Mouse (Mus musculus) MEL (cell line): ENCODE measurements around the gene Emc3. TPM values are rescaled to one million over a fixed set of nuclear protein-coding genes. Genes with fewer than 3 reads are reported as not detected.

Experiments
- DNase-seq: peaks from one replicate; pipeline ENCODE4 v3.0.0; 2011; ENCODE audit warnings: low read depth, low spot score
- H3K27ac ChIP-seq: 2 replicates; pipeline ENCODE4 v1.5.1; 2012; ENCODE audit warnings: low read depth, mild to moderate bottlenecking, control low read depth, low read length, moderate library complexity; ENCODE audit not compliant: control insufficient read depth
- H3K27me3 ChIP-seq, 2 experiments: fragments of 150-350 bp in 1 of 2; sonication (generic) in 1 of 2; 2 replicates each; pipeline ENCODE4 v1.6.1; 2012; ENCODE audit warnings: low read length in 2 of 2, mild to moderate bottlenecking in 2 of 2, improper control_type of control experiment in 1 of 2, moderate library complexity in 1 of 2; ENCODE audit not compliant: insufficient read depth in 2 of 2, control insufficient read depth in 1 of 2
- H3K36me3 ChIP-seq, 2 experiments: 2 replicates each; pipeline ENCODE4 v1.6.1; 2012 to 2014; ENCODE audit warnings: low read length in 2 of 2, improper control_type of control experiment in 1 of 2, inconsistent platforms in 1 of 2, mild to moderate bottlenecking in 1 of 2; ENCODE audit not compliant: insufficient read depth in 2 of 2, control insufficient read depth in 1 of 2
- H3K4me1 ChIP-seq, 2 experiments: fragments of 150-350 bp in 1 of 2; sonication (generic) in 1 of 2; 2 replicates each; pipeline ENCODE4 v1.6.1; 2012; ENCODE audit warnings: low read length in 2 of 2, improper control_type of control experiment in 1 of 2, mild to moderate bottlenecking in 1 of 2; ENCODE audit not compliant: insufficient read depth in 2 of 2, control insufficient read depth in 1 of 2
- H3K4me3 ChIP-seq, 2 experiments: fragments of 150-350 bp in 1 of 2; sonication (generic) in 1 of 2; 2 replicates each; pipeline ENCODE4 v1.5.1; 2012; ENCODE audit warnings: low read depth in 2 of 2, low read length in 2 of 2, mild to moderate bottlenecking in 2 of 2, moderate library complexity in 2 of 2, control low read depth in 1 of 2, improper control_type of control experiment in 1 of 2; ENCODE audit not compliant: control insufficient read depth in 1 of 2, insufficient read depth in 1 of 2
- H3K79me2 ChIP-seq: 2 replicates; pipeline ENCODE4 v1.6.1; 2012; ENCODE audit warnings: mild to moderate bottlenecking, low read length, moderate library complexity; ENCODE audit not compliant: control insufficient read depth, poor library complexity, insufficient read depth
- H3K9ac ChIP-seq: 2 replicates; pipeline ENCODE4 v1.6.1; 2012; ENCODE audit warnings: low read depth, mild to moderate bottlenecking, control low read depth, low read length, moderate library complexity; ENCODE audit not compliant: control insufficient read depth, poor library complexity, severe bottlenecking
- H3K9me3 ChIP-seq: fragments of 150-350 bp; sonication (generic); replicated peaks from 2 replicates; pipeline ENCODE4 v1.6.1; 2012; ENCODE audit warnings: mild to moderate bottlenecking, low read length, improper control_type of control experiment, moderate library complexity; ENCODE audit not compliant: insufficient read depth
- BHLHE40 ChIP-seq: IDR thresholded peaks from 2 replicates; pipeline ENCODE4 v1.6.1; 2012; ENCODE audit warnings: low read depth, mild to moderate bottlenecking, inconsistent platforms, low read length, improper control_type of control experiment, borderline replicate concordance
- CHD2 ChIP-seq: IDR thresholded peaks from 2 replicates; pipeline ENCODE4 v1.6.1; 2011; ENCODE audit warnings: low read length, improper control_type of control experiment
- CTCF ChIP-seq, 3 experiments: IDR thresholded peaks in 2 of 3; conservative IDR thresholded peaks in 1 of 3; 2 replicates each; pipeline ENCODE4 v1.5.1; 2011 to 2012; ENCODE audit warnings: low read length in 3 of 3, low read depth in 2 of 3, mild to moderate bottlenecking in 2 of 3, improper control_type of control experiment in 1 of 3, inconsistent platforms in 1 of 3, mixed read lengths in 1 of 3, moderate library complexity in 1 of 3; ENCODE audit not compliant: control insufficient read depth in 1 of 3, insufficient read depth in 1 of 3, poor library complexity in 1 of 3, severe bottlenecking in 1 of 3
- E2F4 ChIP-seq: IDR thresholded peaks from 2 replicates; pipeline ENCODE4 v1.6.1; 2011; ENCODE audit warnings: low read depth, low read length, improper control_type of control experiment, borderline replicate concordance
- GABPA ChIP-seq: IDR thresholded peaks from 2 replicates; pipeline ENCODE4 v1.6.1; 2012; ENCODE audit warnings: low read depth, mild to moderate bottlenecking, inconsistent platforms, low read length, improper control_type of control experiment, moderate library complexity
- GATA1 ChIP-seq: IDR thresholded peaks from 2 replicates; pipeline ENCODE4 v1.6.1; 2011; ENCODE audit warnings: low read depth, low read length, improper control_type of control experiment
- HCFC1 ChIP-seq: IDR thresholded peaks from 2 replicates; pipeline ENCODE4 v1.6.1; 2012; ENCODE audit warnings: low read depth, mild to moderate bottlenecking, inconsistent platforms, low read length, improper control_type of control experiment, moderate library complexity
- JUND ChIP-seq: IDR thresholded peaks from 2 replicates; pipeline ENCODE4 v1.6.1; 2011; ENCODE audit warnings: low read depth, mild to moderate bottlenecking, improper control_type of control experiment, low read length
- MAX ChIP-seq: IDR thresholded peaks from 2 replicates; pipeline ENCODE4 v1.6.1; 2011; ENCODE audit warnings: low read length, improper control_type of control experiment
- MAZ ChIP-seq: IDR thresholded peaks from 2 replicates; pipeline ENCODE4 v1.6.1; 2012; ENCODE audit warnings: low read depth, mild to moderate bottlenecking, inconsistent platforms, low read length, improper control_type of control experiment
- MXI1 ChIP-seq: IDR thresholded peaks from 2 replicates; pipeline ENCODE4 v1.6.1; 2011; ENCODE audit warnings: mild to moderate bottlenecking, low read depth, low read length, improper control_type of control experiment
- MYB ChIP-seq: IDR thresholded peaks from 2 replicates; pipeline ENCODE4 v1.6.1; 2011; ENCODE audit warnings: mild to moderate bottlenecking, low read depth, low read length, improper control_type of control experiment
- NRF1 ChIP-seq: IDR thresholded peaks from 2 replicates; pipeline ENCODE4 v1.6.1; 2014; ENCODE audit warnings: low read depth, mild to moderate bottlenecking, inconsistent platforms, low read length, improper control_type of control experiment, moderate library complexity; ENCODE audit not compliant: poor library complexity, insufficient read depth, severe bottlenecking
- POLR2A ChIP-seq, 2 experiments: IDR thresholded peaks; 2 replicates each; pipeline ENCODE4 v1.6.1; 2011 to 2012; ENCODE audit warnings: low read length in 2 of 2, mild to moderate bottlenecking in 2 of 2, control low read depth in 1 of 2, improper control_type of control experiment in 1 of 2, low read depth in 1 of 2, moderate library complexity in 1 of 2; ENCODE audit not compliant: control insufficient read depth in 1 of 2, insufficient read depth in 1 of 2, poor library complexity in 1 of 2
- POLR2AphosphoS2 ChIP-seq: IDR thresholded peaks from 2 replicates; pipeline ENCODE4 v1.6.1; 2011; ENCODE audit warnings: low read length, improper control_type of control experiment
- RAD21 ChIP-seq: IDR thresholded peaks from 2 replicates; pipeline ENCODE4 v1.6.1; 2011; ENCODE audit warnings: mild to moderate bottlenecking, low read depth, low read length, improper control_type of control experiment
- RCOR1 ChIP-seq: IDR thresholded peaks from 2 replicates; pipeline ENCODE4 v1.6.1; 2012; ENCODE audit warnings: low read depth, mild to moderate bottlenecking, inconsistent platforms, low read length, improper control_type of control experiment
- SIN3A ChIP-seq: IDR thresholded peaks from 2 replicates; pipeline ENCODE4 v1.6.1; 2012; ENCODE audit warnings: low read length, improper control_type of control experiment, inconsistent platforms
- SMC3 ChIP-seq: IDR thresholded peaks from 2 replicates; pipeline ENCODE4 v1.6.1; 2011; ENCODE audit warnings: low read depth, low read length, improper control_type of control experiment
- TAL1 ChIP-seq: IDR thresholded peaks from 2 replicates; pipeline ENCODE4 v1.6.1; 2012; ENCODE audit warnings: mild to moderate bottlenecking, inconsistent platforms, low read length, moderate library complexity, mixed read lengths
- TBP ChIP-seq: IDR thresholded peaks from 2 replicates; pipeline ENCODE4 v1.8.0; 2011; ENCODE audit warnings: low read depth, low read length, improper control_type of control experiment
- UBTF ChIP-seq: IDR thresholded peaks from 2 replicates; pipeline ENCODE4 v1.6.1; 2012; ENCODE audit warnings: low read depth, mild to moderate bottlenecking, inconsistent platforms, low read length, improper control_type of control experiment, moderate library complexity, borderline replicate concordance; ENCODE audit not compliant: insufficient read depth
- USF1 ChIP-seq: IDR thresholded peaks from 2 replicates; pipeline ENCODE4 v1.6.1; 2014; ENCODE audit warnings: low read depth, mild to moderate bottlenecking, inconsistent platforms, low read length, improper control_type of control experiment, moderate library complexity
- USF2 ChIP-seq, 2 experiments: IDR thresholded peaks; 2 replicates each; pipeline ENCODE4 v1.6.1; 2011 to 2012; ENCODE audit warnings: improper control_type of control experiment in 2 of 2, low read length in 2 of 2, borderline replicate concordance in 1 of 2, inconsistent platforms in 1 of 2, low read depth in 1 of 2, mild to moderate bottlenecking in 1 of 2; ENCODE audit not compliant: insufficient read depth in 1 of 2
- ZKSCAN1 ChIP-seq: IDR thresholded peaks from 2 replicates; pipeline ENCODE4 v1.6.1; 2012; ENCODE audit warnings: low read depth, mild to moderate bottlenecking, inconsistent platforms, low read length, improper control_type of control experiment, moderate library complexity
- ZMIZ1 ChIP-seq: IDR thresholded peaks from 2 replicates; pipeline ENCODE4 v1.6.1; 2012; ENCODE audit warnings: low read depth, mild to moderate bottlenecking, inconsistent platforms, low read length, improper control_type of control experiment, moderate library complexity
- polyA plus RNA-seq, 2 experiments: library from polyadenylated mRNA; stranded (reverse) in 1 of 2; unstranded in 1 of 2; fragments of >175 nt in 1 of 2; fragments of >200 nt in 1 of 2; gene quantifications; 2 replicates each; pipeline versions ENCODE4 v1.2.1 to v1.2.4; 2012; ENCODE audit warnings: low replicate concordance in 2 of 2, low read depth in 1 of 2; ENCODE audit not compliant: insufficient read length in 2 of 2, insufficient read depth in 1 of 2, missing spikeins in 1 of 2
- total RNA-seq: library from RNA; depleted of rRNA; stranded (reverse); fragments of 300-350 nt; gene quantifications from 2 replicates; pipeline ENCODE4 v1.2.3, GENCODE M21; 2012

Gene Emc3
- total and polyA plus RNA-seq, 3 experiments, result 62.3 to 172 (median 73.1) TPM

- Histone ChIP-seq H3K4me3 (no peak overlapping the region), H3K9me3 (no peaks in the 10 kb centered on the region), H3K4me1 (no peaks in the 10 kb centered on the region; a peak in 1 of 4 replicates), H3K79me2 (no peaks in the 10 kb centered on the region)
- no peak for DNase-seq
- TF ChIP-seq POLR2A (IDR thresholded peaks at IDR 0.05; ENCODE audit: control insufficient read depth in 1 of 2, insufficient read depth in 1 of 2, low read depth in 1 of 2, low read length in 2 of 2, poor library complexity in 1 of 2) (no peak), JUND (no peak), USF2 (IDR thresholded peaks at IDR 0.05; ENCODE audit: borderline replicate concordance in 1 of 2, insufficient read depth in 1 of 2, low read depth in 1 of 2, low read length in 2 of 2) (no peak), GABPA (no peak), ZKSCAN1 (no peak), MXI1 (no peak), ZMIZ1 (no peak), GATA1 (no peak), E2F4 (no peak), SIN3A (no peak), USF1 (no peak), NRF1 (no peak), UBTF (no peak), CHD2 (no peak), TAL1 (no peak)
- TF ChIP-seq, all 39 proteins: peak for 0
- no peaks in the 10 kb centered on the region for H3K36me3 ChIP-seq
- no peak overlapping the region for H3K9ac ChIP-seq
- H3K27ac ChIP-seq, result no peak overlapping the region
- H3K27me3 ChIP-seq, result no peaks in the 10 kb centered on the region
Measured at GRCm38 (mm10) chr6:113507130-113507529, 24.3 kb downstream of the Emc3 start.

- no peak overlapping the region for H3K9ac ChIP-seq
- no peak for DNase-seq
- H3K4me1 ChIP-seq, result no peaks in the 10 kb centered on the region; a peak in 1 of 4 replicates
- H3K36me3 ChIP-seq, result no peaks in the 10 kb centered on the region
- no peaks in the 10 kb centered on the region for H3K79me2 ChIP-seq
- no peak overlapping the region for H3K27ac ChIP-seq
- no peaks in the 10 kb centered on the region for H3K27me3 ChIP-seq
- H3K9me3 ChIP-seq, result no peaks in the 10 kb centered on the region
- TF ChIP-seq JUND, result no peak
- TF ChIP-seq RAD21, result no peak
- TF ChIP-seq TAL1, result no peak
- no peak for TF ChIP-seq GATA1
- TF ChIP-seq CHD2, result no peak
- no peak for TF ChIP-seq BHLHE40
- no peak for TF ChIP-seq GABPA
- TF ChIP-seq POLR2A (IDR thresholded peaks at IDR 0.05; ENCODE audit: control insufficient read depth in 1 of 2, insufficient read depth in 1 of 2, low read depth in 1 of 2, low read length in 2 of 2, poor library complexity in 1 of 2), result no peak
- TF ChIP-seq HCFC1, result no peak
- no peak for TF ChIP-seq ZMIZ1
- no peak for TF ChIP-seq TBP
- no peak for TF ChIP-seq MYB
- TF ChIP-seq POLR2AphosphoS2, result no peak
- TF ChIP-seq SMC3, result no peak
- no peak for TF ChIP-seq RCOR1
- TF ChIP-seq USF2 (IDR thresholded peaks at IDR 0.05; ENCODE audit: borderline replicate concordance in 1 of 2, insufficient read depth in 1 of 2, low read depth in 1 of 2, low read length in 2 of 2), result no peak
- TF ChIP-seq CTCF (IDR thresholded peaks at IDR 0.05 in 2 of 3, conservative IDR thresholded peaks at IDR 0.05 in 1 of 3; ENCODE audit: control insufficient read depth in 1 of 3, insufficient read depth in 1 of 3, low read depth in 2 of 3, low read length in 3 of 3, poor library complexity in 1 of 3, severe bottlenecking in 1 of 3), result no peak
- no peak for TF ChIP-seq MAX
- no peak for TF ChIP-seq MAZ
- TF ChIP-seq, all 39 proteins: peak for 0
- no peak overlapping the region for H3K4me3 ChIP-seq
Measured at GRCm38 (mm10) chr6:113505689-113506088, 25.8 kb downstream of the Emc3 start.
